Mouse (Mus musculus) left cerebral cortex, adult 11 months (tissue): ENCODE data around the gene Gnaz.
A peak's percentile ranks its signal among the peaks of the same experiment; 100 is the strongest.

Source experiments
- DNase-seq: peaks from one replicate; pipeline ENCODE4 v3.0.0; 2022; ENCODE audit warnings: low spot score

Gene Gnaz

DNA sequence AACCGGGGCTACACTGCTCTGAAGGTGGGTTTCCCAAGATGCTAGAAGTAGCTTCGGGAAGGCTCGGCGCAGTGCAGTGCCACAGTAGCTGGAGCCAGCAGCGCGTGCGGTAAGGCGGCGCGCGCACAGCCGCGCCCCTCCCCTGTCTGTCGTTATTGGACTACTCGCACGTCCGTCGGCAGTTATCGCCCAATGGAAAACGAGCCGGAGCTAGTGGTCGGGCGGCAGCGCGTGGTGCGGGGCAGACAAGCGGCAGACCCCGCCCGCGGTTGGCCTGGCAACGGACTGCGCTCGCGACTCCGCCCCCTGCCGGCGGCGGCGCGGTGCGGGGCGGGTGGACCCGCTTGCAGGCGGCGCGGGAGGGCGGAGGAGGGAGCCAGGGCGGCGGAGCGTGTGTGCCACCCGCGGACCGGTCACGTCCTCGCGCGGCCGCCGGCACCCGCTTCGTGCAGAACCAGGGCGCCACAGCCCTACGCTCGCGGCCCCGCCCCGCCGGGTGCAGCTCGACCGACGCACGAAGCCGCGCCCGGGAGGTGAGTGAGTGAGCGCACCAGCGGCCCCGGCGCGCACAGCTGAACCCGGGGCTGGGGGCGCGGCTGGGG, at the start of gene Gnaz:
Gene Gnaz, plus strand, starts transcription at position 328 of the 602 bp plus-strand sequence.
- peak; percentile 97 for DNase-seq

DNA sequence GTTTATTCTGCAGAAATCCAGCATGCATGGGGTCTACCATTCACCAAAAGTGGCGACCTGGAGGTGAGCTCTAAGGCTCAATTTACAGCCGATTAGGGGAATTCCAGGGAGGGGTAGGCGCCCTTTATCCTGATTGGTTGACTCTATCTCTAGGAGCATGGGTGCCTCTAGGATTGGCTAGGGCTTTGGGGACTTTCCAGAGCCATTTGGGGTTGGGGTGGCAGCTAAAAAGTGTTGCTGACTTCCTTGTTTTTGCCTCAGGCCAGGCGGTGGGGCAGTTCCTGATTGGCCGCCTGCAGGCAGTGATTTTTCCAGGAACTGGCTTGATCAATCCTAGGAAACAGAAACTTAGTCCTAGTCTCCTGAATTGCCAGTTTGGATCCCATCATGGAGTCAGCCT, 47.7 kb upstream of the Gnaz start:
- DNase-seq, result no peak

DNA sequence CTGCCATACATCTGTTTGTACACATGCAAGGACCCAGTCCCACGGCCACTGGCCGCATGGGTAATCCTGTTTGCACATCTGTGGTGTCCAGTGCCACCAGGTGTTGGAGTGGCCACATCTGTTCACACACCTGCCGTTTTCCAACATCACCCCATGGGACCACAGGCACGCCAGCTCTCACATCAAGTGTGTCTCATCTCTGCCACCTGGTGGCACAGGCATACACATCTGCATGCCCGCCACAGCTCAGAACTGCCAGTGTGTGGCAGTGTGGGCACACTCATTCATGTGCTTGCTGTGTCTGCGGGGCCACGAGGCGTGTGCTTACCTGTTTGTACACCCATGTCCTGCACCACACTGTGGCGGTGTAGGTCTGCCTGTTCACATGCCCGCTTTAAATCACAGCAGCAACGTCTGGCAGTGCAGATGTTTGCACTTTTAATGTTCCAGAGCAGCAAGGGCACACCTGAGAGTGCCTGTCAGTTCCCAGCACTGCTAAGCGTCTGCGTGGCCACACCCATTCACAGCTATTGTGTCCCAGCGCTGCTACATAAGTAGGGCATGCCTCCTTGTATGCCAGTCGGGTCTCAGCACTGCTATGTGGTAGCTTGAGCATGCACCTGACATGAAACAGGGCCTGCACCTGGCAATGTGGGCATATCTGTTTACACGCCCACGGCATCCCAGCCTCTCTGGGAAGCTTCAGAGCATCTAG, 46.0 kb upstream of the Gnaz start:
- peak; percentile 50 for DNase-seq

- DNase-seq, result no peak
These were observed 45.4 kb upstream of the Gnaz start for GRCm38 (mm10) chr10:74921614-74922013.

DNA sequence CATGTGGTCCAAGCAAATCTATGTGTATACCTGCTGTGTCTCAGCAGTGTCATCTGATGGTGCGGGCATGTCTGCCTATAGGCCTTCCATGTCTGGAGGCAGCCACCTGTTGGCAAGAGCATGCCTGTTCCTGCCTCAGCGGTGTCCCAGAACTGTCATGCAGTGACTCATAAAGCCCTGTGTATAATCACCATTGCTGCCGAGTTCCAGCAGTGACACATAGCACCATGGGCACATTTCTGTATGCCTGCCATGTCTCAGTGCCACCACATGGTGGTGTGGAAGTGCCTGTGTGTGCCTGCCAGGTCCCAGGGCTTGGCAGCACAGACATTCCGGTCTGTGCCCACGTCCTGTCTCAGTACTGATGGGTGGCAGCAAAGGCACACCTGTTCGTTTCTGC, 44.2 kb upstream of the Gnaz start:
- DNase-seq, result no peak

GRCm38 (mm10) chr10:74924274-74924673, 42.7 kb upstream of the Gnaz start:
- DNase-seq, result no peak

DNA sequence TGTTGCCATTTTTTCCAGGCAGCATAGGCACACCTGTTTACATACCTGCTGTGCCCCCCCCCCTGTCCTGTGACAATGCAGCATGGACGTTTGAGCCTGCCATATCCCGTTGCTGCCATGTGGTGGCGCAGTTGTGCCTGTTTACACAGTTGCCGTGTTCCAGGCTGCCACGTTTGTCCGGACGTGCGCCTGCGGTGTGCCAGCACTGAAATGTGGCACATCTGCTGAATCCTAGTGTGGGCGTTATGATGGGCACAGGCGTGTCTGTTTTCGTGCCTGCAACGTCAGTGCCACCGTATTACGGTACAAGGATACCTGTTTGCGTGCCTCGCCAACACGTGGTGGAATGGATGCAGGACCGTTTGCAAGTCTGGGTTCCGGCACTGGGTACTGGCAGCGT, 41.7 kb upstream of the Gnaz start:
- no peak for DNase-seq

DNA sequence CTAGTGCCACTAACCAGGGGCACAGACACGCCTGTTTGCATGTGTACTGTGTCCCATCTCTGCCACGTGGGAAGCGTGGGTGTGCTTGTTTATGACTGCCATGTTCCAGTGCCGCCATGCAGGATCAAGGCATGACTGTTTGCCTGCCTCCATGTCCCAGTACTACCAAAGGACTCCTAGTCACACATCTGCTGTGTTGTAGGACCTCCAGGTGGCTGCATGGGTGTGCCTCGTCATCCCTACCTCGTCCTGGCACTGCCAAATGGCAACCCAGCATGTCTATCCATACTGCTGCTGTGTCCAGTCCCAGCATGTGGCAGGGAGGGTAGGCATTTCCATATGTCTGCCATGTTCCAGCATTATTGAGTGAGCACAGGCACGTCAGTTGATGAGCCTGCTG, 38.7 kb upstream of the Gnaz start:
- no peak for DNase-seq

DNA sequence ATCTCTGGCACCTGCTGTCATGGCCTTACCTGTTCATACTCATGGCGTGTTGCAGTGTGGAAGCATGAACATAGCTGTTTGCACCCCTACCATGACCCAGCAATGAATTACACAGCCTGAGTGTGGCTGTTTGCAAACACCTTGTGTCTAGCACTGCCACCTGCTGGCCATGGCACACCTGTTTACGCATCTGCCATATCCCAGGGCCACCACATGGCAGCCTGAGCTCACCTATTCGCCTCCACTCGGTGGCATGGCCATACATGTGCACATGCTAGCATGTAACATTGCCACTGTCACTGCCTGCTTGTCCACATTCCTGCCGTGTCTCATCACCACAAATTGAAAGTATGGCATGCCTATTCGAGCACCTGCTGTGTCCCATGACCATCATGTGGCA, 37.4 kb upstream of the Gnaz start:
- no peak for DNase-seq

DNA sequence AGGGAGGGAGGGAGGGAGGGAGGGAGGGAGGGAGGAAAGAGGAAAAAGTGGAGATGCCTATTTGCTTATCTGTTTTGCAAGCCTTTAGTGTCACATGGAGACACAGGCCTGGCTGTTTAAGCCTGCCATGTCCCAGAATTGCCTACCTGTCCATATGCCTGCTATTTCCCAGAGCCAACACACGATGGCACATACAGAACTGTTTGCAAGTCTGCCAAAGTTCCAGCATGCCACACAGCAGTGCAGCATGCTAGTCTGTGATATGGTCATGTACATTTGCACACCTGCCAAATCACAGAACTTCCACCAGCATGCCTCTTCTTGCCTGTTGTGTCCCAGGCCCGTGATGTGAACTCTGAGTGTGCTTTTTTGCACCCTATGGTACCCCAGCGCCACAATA, 36.4 kb upstream of the Gnaz start:
- DNase-seq, result no peak

GRCm38 (mm10) chr10:74931631-74932030, 35.3 kb upstream of the Gnaz start:
- DNase-seq, result no peak

- DNase-seq, result no peak
These were observed 34.5 kb upstream of the Gnaz start for GRCm38 (mm10) chr10:74932487-74932886.

DNA sequence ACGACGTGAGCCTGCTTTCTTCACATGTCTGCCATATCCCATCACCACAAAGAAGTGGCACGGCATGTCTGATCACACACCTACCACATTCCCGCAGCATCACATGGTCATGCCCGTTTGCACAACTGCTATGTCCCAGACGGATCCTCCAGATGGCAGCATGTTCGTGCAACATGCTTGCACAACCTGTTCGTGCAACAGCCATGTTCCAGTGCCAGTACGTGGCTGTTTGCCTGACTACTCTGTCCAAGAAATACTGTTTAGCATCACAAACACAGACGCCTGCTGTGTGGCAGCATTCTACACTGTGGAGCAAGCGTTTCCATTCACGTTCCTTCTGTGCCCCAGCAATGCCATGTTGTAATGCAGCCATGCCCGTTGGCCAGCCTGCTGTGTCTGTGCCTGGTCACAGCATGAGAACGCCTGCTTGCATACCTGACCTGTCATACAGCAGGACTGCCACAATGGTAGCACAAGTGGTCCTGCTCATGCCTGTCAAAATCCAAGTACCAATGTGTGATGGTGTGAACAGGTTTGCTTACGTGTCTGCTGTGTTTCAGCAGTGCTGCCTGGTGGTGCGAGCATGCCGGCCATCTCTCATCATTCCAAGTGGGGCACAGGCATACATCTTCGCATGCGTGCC, 33.3 kb upstream of the Gnaz start:
- DNase-seq, result no peak

DNA sequence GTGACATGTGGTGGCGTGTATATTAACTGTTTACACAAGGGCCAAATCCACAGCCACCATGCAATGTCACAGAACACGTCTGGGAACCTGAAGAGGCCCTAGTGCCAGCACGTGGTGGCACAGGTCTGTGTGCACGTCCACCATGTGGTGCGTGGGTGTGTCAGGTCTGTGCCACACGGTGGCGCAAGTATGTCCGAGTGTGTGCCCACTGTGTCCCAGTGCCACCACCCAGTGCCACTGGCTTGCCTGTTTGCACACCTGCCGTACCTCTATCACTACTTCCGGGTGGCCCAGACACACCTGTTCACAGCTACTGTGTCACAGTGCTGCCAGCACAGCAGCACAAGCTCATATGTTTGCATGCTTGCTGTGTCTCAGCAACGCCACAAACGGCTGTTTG, 32.5 kb upstream of the Gnaz start:
- no peak for DNase-seq

DNA sequence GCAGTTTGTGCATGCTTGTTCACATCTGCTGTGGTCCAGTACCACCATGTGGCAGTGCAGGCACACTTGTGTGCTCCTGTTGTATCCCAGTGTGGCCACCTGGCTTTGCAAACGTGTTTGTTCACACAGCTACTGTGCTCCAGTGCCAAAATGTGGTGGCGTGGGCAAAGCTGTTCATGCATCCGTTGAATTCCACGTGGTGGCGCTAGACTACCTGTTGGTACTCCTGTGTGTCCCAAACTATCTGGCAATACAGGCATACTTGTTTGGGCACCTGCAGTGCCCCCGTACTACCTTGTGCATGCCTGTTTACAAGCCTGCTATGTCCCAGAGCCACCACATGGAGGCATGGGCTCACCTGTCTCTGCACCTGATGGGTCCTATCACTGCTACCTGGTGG, 32.0 kb upstream of the Gnaz start:
- no peak for DNase-seq

DNA sequence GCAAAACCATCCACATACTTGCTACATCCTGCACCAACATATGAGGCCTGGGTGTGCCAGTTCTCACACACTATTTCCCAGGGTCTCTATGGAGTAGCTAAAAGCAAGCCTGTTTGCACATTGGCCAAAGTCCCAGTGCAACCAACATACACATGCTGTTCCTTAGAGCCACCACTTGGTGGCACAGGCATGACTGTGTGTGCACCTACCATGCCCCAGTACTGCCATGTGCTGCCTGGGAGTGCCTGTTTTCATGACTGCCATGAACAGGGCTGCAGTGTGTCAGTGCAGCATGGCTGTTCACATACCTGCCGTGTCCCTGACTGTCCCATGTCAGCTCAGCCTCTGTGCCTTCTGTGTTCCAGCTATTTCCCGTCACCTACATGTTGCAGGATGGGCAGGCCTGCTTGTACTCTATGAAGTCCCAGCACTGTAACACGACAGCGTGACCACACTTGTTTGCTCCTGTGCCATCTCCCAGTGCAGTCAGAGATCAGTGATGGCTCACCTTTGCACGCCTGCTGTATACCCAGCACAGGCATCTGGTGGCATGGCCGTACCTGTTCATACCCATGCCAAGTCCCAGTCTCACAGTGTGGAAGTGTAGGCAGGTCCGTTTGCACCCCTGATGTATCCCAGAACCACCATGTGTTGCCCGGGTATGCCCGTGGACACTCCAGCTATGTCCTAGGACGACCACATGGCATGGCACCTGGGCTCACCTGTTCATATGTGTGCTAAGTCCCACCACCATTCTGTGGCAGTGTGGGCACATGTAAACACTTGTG, 29.8 kb upstream of the Gnaz start:
- DNase-seq, result no peak

- DNase-seq, result no peak
These were observed 28.6 kb upstream of the Gnaz start for GRCm38 (mm10) chr10:74938410-74938809.

DNA sequence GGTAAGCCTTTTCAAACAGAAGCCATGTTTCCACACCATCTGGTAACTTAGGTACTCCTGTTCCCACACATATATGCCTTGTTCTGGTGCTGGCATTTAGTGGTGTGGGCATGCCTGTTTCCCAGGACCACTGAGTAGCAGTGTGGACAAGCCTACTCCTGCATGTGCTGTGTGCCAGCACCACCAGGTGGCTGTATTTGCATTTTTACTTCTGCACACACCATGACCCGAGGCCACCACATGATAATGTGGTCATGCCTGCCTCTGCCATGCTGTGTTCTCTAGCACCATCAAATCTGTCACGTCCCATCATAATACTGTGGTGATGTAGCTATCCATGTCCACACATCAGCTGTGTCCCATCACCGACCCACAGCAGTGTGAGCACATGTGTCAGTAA, 27.7 kb upstream of the Gnaz start:
- DNase-seq, result no peak

GRCm38 (mm10) chr10:74940795-74941194, 26.2 kb upstream of the Gnaz start:
- no peak for DNase-seq

DNA sequence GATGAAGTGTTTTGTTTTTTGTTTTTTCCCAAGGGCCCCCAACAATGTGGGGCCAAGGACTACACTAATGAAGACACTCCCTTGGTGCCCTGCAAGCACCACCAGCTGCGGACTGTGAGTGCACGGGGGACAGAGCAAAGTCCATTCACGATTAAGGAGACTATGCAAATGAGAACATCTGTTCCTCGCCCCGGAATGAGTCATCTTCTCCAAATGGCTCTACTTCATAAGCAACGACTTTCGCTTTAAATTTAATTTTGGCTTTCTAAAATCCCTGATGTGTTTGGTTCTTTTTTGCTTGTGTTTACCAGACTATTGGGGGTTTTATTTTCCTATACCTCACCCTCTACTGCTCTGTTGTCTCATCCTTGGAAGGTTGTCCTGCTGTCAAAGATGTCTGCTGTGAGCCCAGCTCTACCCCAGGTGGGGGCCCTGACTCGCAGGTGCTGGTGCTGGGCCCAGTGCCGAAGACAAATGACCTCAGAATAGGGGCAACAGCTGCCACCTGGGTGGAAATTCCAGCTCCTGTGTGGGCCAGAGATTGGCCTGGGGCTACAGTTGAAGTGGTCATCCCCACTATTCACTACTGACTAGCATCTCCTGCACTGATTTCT, 14.0 kb upstream of the Gnaz start:
- peak; percentile 29 for DNase-seq

- DNase-seq, result no peak
These were observed 2.6 kb upstream of the Gnaz start for GRCm38 (mm10) chr10:74964380-74964779.

GRCm38 (mm10) chr10:74967651-74968267, 782 bp downstream of the Gnaz start:
- DNase-seq, result no peak
